Mouse (Mus musculus): Measurements from ENCODE around the gene Ankrd24. TPM values are rescaled to one million over a fixed set of nuclear protein-coding genes. Genes with fewer than 3 reads are reported as not detected.
"Not testable (repeated sequence)": the region's sequence is repeated elsewhere in the genome, so short reads cannot be mapped to it uniquely, and the experiment has no call there.

Gene Ankrd24
- polyA plus RNA-seq, 1 experiment from 2014 or later: 4.4 TPM

DNA sequence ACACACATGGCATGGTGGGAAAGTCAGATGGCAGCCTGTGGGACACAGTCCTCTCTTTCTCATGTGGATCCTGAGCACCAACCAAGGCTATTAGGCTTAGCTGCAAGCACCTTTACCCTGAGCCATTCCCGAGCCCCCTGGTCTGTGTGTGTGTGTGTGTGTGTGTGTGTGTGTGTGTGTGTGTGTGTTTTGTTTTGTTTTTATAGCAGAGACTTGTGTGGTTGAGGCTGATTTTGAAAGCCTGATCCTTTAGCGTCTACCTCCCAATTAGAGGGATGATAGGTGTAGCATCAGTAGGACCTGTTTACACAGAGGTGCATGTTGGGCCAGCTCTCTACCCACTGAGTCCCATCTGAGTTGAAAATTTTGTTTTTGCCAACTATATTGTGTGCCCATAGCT, 15.8 kb downstream of the Ankrd24 start:
- Histone ChIP-seq H3K27me3 (ENCODE audit: control insufficient read depth, insufficient read depth, low read length) (no peaks in the 10 kb centered on the region), H3K4me1 (replicated peaks; ENCODE audit: control insufficient read depth, insufficient read depth, low read length) (peaks cover 8% of the 10 kb centered on the region), H3K9ac (ENCODE audit: low read depth, low read length) (peak overlapping the region; percentile 75; the same call in 1 of the 2 replicates), H3K9me3 (ENCODE audit: control insufficient read depth, low read length) (no peaks in the 10 kb centered on the region), H3K4me2 (replicated peaks; ENCODE audit: low read depth, low read length) (peak overlapping the region; percentile 69), H3K36me3 (ENCODE audit: control insufficient read depth, insufficient read depth, low read length) (no peaks in the 10 kb centered on the region), H3K4me3 (ENCODE audit: low read depth, low read length) (peak overlapping the region; percentile 52), H3K27ac (ENCODE audit: low read depth, low read length) (0 out of 2 replicates have a peak overlapping the region, but pooled peaks have one; percentile 91)
- 39% methylated on average over 2 of the region's 2 CpGs for WGBS
- no peak for DNase-seq (ENCODE audit: low spot score)
- ATAC-seq (ENCODE audit: low FRiP score): no peak; the same call in 1 of the 2 replicates

GRCm38 (mm10) chr10:81644716-81645115, 16.4 kb downstream of the Ankrd24 start:
- WGBS: 92% methylated on average over 18 of the region's 18 CpGs
- Histone ChIP-seq H3K4me2 (replicated peaks; ENCODE audit: low read depth, low read length) (no peak overlapping the region), H3K27me3 (ENCODE audit: control insufficient read depth, insufficient read depth, low read length) (no peaks in the 10 kb centered on the region), H3K4me3 (ENCODE audit: low read depth, low read length) (no peak overlapping the region), H3K9ac (ENCODE audit: low read depth, low read length) (no peak overlapping the region), H3K9me3 (ENCODE audit: control insufficient read depth, low read length) (no peaks in the 10 kb centered on the region), H3K27ac (ENCODE audit: low read depth, low read length) (no peak overlapping the region), H3K4me1 (replicated peaks; ENCODE audit: control insufficient read depth, insufficient read depth, low read length) (peaks cover 8% of the 10 kb centered on the region), H3K36me3 (ENCODE audit: control insufficient read depth, insufficient read depth, low read length) (no peaks in the 10 kb centered on the region)
- DNase-seq (ENCODE audit: low spot score): no peak
- ATAC-seq (ENCODE audit: low FRiP score): no peak

DNA sequence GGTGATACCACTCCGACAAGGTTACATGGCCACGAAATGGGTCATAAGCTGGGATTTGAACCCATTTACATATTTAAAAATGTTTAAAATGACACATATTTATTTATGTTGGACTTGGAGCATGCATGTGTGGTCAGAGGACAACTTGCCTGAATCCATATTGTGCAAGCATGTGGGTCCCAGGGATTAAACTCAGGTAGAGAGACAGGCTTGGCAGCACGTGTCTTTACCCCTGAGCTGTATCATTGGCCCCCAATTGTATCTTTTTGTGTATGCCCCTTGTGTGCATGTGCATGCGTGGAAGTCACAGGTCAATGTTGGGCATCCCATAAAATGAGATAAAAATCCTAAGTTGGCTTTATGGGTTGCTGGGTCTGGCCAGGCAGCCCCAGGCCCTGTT, 17.1 kb downstream of the Ankrd24 start:
- no peaks in the 10 kb centered on the region for H3K27me3 ChIP-seq (ENCODE audit: control insufficient read depth, insufficient read depth, low read length)
- ATAC-seq (ENCODE audit: low FRiP score) (no peak), DNase-seq (ENCODE audit: low spot score) (no peak)
- H3K27ac ChIP-seq (ENCODE audit: low read depth, low read length): no peak overlapping the region
- WGBS: 90% methylated on average over 4 of the region's 4 CpGs
- H3K4me2 ChIP-seq (replicated peaks; ENCODE audit: low read depth, low read length): no peak overlapping the region
- H3K9ac ChIP-seq (ENCODE audit: low read depth, low read length): no peak overlapping the region
- no peaks in the 10 kb centered on the region for H3K36me3 ChIP-seq (ENCODE audit: control insufficient read depth, insufficient read depth, low read length)
- no peaks in the 10 kb centered on the region for H3K9me3 ChIP-seq (ENCODE audit: control insufficient read depth, low read length)
- H3K4me3 ChIP-seq (ENCODE audit: low read depth, low read length): no peak overlapping the region
- H3K4me1 ChIP-seq (replicated peaks; ENCODE audit: control insufficient read depth, insufficient read depth, low read length): peaks cover 8% of the 10 kb centered on the region

- DNase-seq (ENCODE audit: low spot score) (no peak), ATAC-seq (ENCODE audit: low FRiP score) (no peak)
- Histone ChIP-seq H3K4me3 (ENCODE audit: low read depth, low read length) (no peak overlapping the region), H3K9me3 (ENCODE audit: control insufficient read depth, low read length) (no peaks in the 10 kb centered on the region), H3K27ac (ENCODE audit: low read depth, low read length) (no peak overlapping the region), H3K9ac (ENCODE audit: low read depth, low read length) (no peak overlapping the region), H3K4me2 (replicated peaks; ENCODE audit: low read depth, low read length) (no peak overlapping the region), H3K27me3 (ENCODE audit: control insufficient read depth, insufficient read depth, low read length) (no peaks in the 10 kb centered on the region), H3K4me1 (replicated peaks; ENCODE audit: control insufficient read depth, insufficient read depth, low read length) (peaks cover 8% of the 10 kb centered on the region), H3K36me3 (ENCODE audit: control insufficient read depth, insufficient read depth, low read length) (no peaks in the 10 kb centered on the region)
- 83% methylated on average over 7 of the region's 7 CpGs for WGBS
Measured at GRCm38 (mm10) chr10:81646015-81646555, 17.7 kb downstream of the Ankrd24 start.

DNA sequence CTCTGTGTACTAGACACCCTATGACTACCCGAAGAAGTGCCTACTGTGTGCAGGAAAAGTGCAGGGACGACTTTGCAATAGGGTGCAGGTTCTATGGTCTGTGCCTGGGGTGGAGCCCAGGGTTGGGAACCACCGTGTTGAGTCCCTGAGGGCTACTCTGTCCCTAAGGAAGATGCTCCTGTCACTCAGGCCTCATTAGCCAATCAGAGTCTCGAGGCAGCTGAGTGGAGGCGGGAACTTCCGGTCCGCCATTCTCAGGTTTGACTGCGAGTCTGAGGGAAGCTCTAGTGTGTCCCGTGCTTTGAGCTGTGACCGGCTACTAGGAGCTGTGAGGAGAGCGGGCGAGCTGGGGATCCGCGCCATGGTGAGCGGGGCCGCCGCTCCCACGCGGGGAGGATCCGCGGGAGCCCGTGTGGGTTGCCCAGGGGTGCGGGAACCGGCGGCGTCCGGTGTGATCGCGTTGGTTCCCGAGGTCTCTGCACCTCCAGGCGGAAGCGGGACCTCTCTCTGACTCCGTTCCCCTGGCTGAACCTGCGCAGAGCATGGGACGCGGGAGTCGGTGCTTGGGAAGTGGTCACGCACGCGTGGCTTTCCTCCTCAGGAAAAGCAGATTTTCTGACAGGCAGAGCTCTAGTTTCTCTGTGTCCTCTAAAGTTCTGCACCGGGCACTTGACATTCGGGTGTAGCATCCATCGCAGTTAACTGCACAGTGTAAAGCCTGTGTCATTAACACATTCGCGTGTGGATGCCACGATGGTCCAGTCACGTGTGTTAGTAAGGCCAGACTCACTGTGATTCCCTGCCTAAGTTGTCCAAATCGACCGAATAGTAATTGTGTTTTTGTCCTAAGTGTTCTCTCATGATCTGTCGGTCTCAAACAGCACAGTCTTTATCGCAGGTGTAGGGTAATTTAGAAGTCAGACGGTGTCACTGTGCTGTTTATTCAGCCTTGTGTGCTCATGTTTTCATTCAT, 20.7 kb downstream of the Ankrd24 start, which contains the start of gene Gm10778:
Gene Gm10778, plus strand, starts transcription at position 257 of the 973 bp plus-strand sequence.
- H3K36me3 ChIP-seq (ENCODE audit: control insufficient read depth, insufficient read depth, low read length); H3K9me3 ChIP-seq (ENCODE audit: control insufficient read depth, low read length); H3K4me1 ChIP-seq (replicated peaks; ENCODE audit: control insufficient read depth, insufficient read depth, low read length); H3K27me3 ChIP-seq (ENCODE audit: control insufficient read depth, insufficient read depth, low read length); H3K27ac ChIP-seq (ENCODE audit: low read depth, low read length): not testable (repeated sequence)
- Histone ChIP-seq H3K4me2 (replicated peaks; ENCODE audit: low read depth, low read length) (peak within 1 kb of the TSS; percentile 41), H3K9ac (ENCODE audit: low read depth, low read length) (peak within 1 kb of the TSS; percentile 64), H3K4me3 (ENCODE audit: low read depth, low read length) (peak within 1 kb of the TSS; percentile 48)
- WGBS: 7% methylated on average over 26 of the region's 52 CpGs
- ATAC-seq (ENCODE audit: low FRiP score): peak; percentile 97
- peak; percentile 95 for DNase-seq (ENCODE audit: low spot score)

DNA sequence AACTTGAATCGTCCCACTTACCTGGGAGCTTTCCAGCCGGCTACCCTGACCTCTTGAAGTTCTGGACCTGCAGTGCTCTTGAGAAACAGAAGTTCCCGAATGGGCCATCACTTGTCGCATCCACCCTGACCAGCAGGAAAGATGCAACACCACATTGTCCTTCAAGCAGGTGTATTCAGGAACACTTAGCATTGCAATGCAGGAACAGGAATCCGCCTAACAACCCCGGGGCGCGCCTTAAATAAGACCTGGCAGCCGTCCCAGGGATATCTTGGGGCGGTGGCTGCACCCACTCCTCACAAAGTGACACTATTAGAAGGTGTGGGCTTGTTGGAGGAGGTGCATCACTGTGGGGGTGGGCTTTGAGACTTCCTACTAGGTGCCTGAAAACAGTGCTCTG, 26.8 kb downstream of the Ankrd24 start:
- ATAC-seq (ENCODE audit: low FRiP score) (no peak), DNase-seq (ENCODE audit: low spot score) (no peak)
- Histone ChIP-seq H3K4me1 (replicated peaks; ENCODE audit: control insufficient read depth, insufficient read depth, low read length) (no peaks in the 10 kb centered on the region), H3K9me3 (ENCODE audit: control insufficient read depth, low read length) (peaks cover 16% of the 10 kb centered on the region), H3K36me3 (ENCODE audit: control insufficient read depth, insufficient read depth, low read length) (no peaks in the 10 kb centered on the region), H3K4me2 (replicated peaks; ENCODE audit: low read depth, low read length) (no peak overlapping the region), H3K27ac (ENCODE audit: low read depth, low read length) (no peak overlapping the region), H3K27me3 (ENCODE audit: control insufficient read depth, insufficient read depth, low read length) (no peaks in the 10 kb centered on the region), H3K9ac (ENCODE audit: low read depth, low read length) (no peak overlapping the region), H3K4me3 (ENCODE audit: low read depth, low read length) (no peak overlapping the region)
- WGBS: 94% methylated on average over 10 of the region's 10 CpGs

DNA sequence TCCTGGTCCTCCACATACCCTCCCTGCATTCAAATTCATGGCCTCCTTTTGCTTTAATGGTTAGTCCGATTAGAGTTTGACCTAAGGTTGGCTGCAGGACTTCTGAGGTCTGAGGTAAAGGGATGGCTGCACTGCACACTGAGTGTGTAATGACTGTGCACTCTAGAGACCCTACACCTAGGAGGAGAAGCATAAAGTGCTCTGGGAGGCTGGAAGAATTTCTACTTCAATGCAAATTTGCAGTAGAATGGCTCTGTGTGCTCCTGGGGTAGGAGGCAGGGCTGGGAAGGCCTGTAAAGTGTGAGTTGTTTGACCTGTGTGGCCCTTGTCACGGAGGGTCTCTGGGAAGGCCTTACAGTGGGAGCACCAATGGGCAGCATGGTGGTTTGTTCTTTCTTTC, 27.8 kb downstream of the Ankrd24 start:
- Histone ChIP-seq H3K9ac (ENCODE audit: low read depth, low read length) (no peak overlapping the region), H3K27me3 (ENCODE audit: control insufficient read depth, insufficient read depth, low read length) (no peaks in the 10 kb centered on the region), H3K4me3 (ENCODE audit: low read depth, low read length) (no peak overlapping the region), H3K4me1 (replicated peaks; ENCODE audit: control insufficient read depth, insufficient read depth, low read length) (no peaks in the 10 kb centered on the region), H3K4me2 (replicated peaks; ENCODE audit: low read depth, low read length) (no peak overlapping the region), H3K27ac (ENCODE audit: low read depth, low read length) (no peak overlapping the region), H3K9me3 (ENCODE audit: control insufficient read depth, low read length) (peaks cover 16% of the 10 kb centered on the region), H3K36me3 (ENCODE audit: control insufficient read depth, insufficient read depth, low read length) (no peaks in the 10 kb centered on the region)
- DNase-seq (ENCODE audit: low spot score) (no peak), ATAC-seq (ENCODE audit: low FRiP score) (no peak)
- 98% methylated on average over 2 of the region's 2 CpGs for WGBS

DNA sequence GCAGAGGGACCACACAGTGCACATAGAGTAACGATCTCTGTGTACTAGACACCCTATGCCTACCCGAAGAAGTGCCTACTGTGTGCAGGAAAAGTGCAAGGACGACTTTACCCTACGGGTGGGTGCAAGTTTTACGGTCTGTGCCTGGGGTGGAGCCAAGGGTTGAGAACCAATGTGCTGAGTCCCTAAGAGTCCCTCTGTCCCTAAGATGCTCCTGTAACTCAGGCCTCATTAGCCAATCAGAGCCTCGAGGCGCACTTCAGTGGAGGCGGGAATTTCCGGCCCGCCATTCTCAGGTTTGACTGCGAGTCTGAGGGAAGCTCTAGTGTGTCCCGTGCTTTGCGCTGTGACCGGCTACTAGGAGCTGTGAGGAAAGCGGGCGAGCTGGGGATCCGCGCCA, 58.8 kb downstream of the Ankrd24 start:
- not testable (repeated sequence) for H3K4me3 ChIP-seq (ENCODE audit: low read depth, low read length); H3K36me3 ChIP-seq (ENCODE audit: control insufficient read depth, insufficient read depth, low read length)

More for the DNA sequence above, 58.8 kb downstream of the Ankrd24 start:
- not testable (repeated sequence) for H3K4me2 ChIP-seq (replicated peaks; ENCODE audit: low read depth, low read length); H3K9me3 ChIP-seq (ENCODE audit: control insufficient read depth, low read length); DNase-seq (ENCODE audit: low spot score); H3K4me1 ChIP-seq (replicated peaks; ENCODE audit: control insufficient read depth, insufficient read depth, low read length); H3K27ac ChIP-seq (ENCODE audit: low read depth, low read length); H3K9ac ChIP-seq (ENCODE audit: low read depth, low read length); H3K27me3 ChIP-seq (ENCODE audit: control insufficient read depth, insufficient read depth, low read length); ATAC-seq (ENCODE audit: low FRiP score)
- WGBS: no CpG with 5 or more reads among the region's 18 CpGs

Data from hindbrain, embryonic 11.5 days (tissue).